ENCODE assay signal across 10 mouse cellular contexts in genomic region chr10:30660564-30661328, GRCm38 (mm10). TPM values are rescaled to one million over a fixed set of nuclear protein-coding genes. Genes with fewer than 3 reads are reported as not detected.
DNase-seq lines count a peak whose midpoint lies in the region; TF ChIP-seq lines count a peak whose summit lies in the region.
"Had no signal": no experiment of that assay in that cellular context is flagged by ENCODE, and none has a peak within 500 bp of the region (broad histone marks: within the 10 kb centered on the region; RNA-seq: fewer than 3 reads in every experiment).

No protein-coding gene starts in this region.

- no peak overlapping the region for H3K4me3 ChIP-seq in lung, adult 2 months (replicated peaks; ENCODE audit: extremely low read depth, low read depth, low read length)
- H3K4me3 ChIP-seq: hindbrain, embryonic 13.5 days had no signal

- 70% methylated on average over 6 of the region's 6 CpGs for WGBS in lung, adult 2 months

- peak; percentile 11 for DNase-seq in cerebellum, adult 8-10 months
- DNase-seq in cerebellum, postnatal 14 days: no peak
- peak; percentile 5 for DNase-seq in lung, postnatal 10 days
- DNase-seq in lung, adult 2 months: no peak
- DNase-seq in c-Kit-positive CD71-positive TER-119-positive erythroid progenitor cells, embryonic 14.5 days (ENCODE audit: low spot score): peak; percentile 11
- DNase-seq in splenic B cell, adult 2 months (ENCODE audit: low read depth, low spot score): peak; percentile 3
- no peak for DNase-seq in spleen, postnatal 36 days (ENCODE audit: low spot score in 2 of 2)
- DNase-seq in heart, adult 11 months: no peak
- DNase-seq: gastrocnemius, postnatal 36 days had no signal

- no peak for TF ChIP-seq POLR2A in lung, adult 2 months (IDR thresholded peaks at IDR 0.05; ENCODE audit: borderline replicate concordance, extremely low read depth, low read depth, low read length)

- no peaks in the 10 kb centered on the region for H3K27me3 ChIP-seq in splenic B cell, adult 2 months (ENCODE audit: control insufficient read depth, insufficient read depth, low read length, poor library complexity, severe bottlenecking)
- H3K27me3 ChIP-seq: hindbrain, embryonic 13.5 days had no signal

- no peak for TF ChIP-seq CTCF in lung, adult 2 months (IDR thresholded peaks at IDR 0.05; ENCODE audit: insufficient read depth, low read length)

- no peaks in the 10 kb centered on the region for H3K4me1 ChIP-seq in lung, adult 2 months (ENCODE audit: control insufficient read depth, insufficient read depth, low read length)
- H3K4me1 ChIP-seq: hindbrain, embryonic 13.5 days had no signal

- no peaks in the 10 kb centered on the region for H3K36me3 ChIP-seq in splenic B cell, adult 2 months (ENCODE audit: control insufficient read depth, insufficient read depth, low read length, poor library complexity, severe bottlenecking)

RNA-seq across cellular contexts. Expression of gene Hint3, which starts 31.3 kb away (rescaled TPM):
- polyA plus RNA-seq in lung, adult 2 months (2012; rRNA removed): 7.9 and 8.3 TPM in 2 replicates

Comparison
In these comparisons a context has a peak if more than half of its experiments do, and no peak if none do; other contexts are left out.
1. DNase-seq: peak in cerebellum, adult 8-10 months (single experiment), lung, postnatal 10 days (single experiment), c-Kit-positive CD71-positive TER-119-positive erythroid progenitor cells, embryonic 14.5 days (single experiment) and splenic B cell, adult 2 months (single experiment); none in cerebellum, postnatal 14 days (0 of 2), lung, adult 2 months (single experiment), spleen, postnatal 36 days (0 of 2) and heart, adult 11 months (single experiment).